Mouse (Mus musculus) liver, embryonic 15.5 days (tissue): ENCODE measurements around the gene Nfia. TPM values are rescaled to one million over a fixed set of nuclear protein-coding genes. Genes with fewer than 3 reads are reported as not detected.

Experiments used
- ATAC-seq: fragments of 200-750 bp; cut with Nextera tagmentation; 2 replicates; pipeline ENCODE4 v1.8.0; 2017; ENCODE audit warnings: moderate number of reproducible peaks, mild to moderate bottlenecking, moderate library complexity; ENCODE audit not compliant: insufficient read depth
- H3K27ac ChIP-seq: fragments of 300-500 bp; sonication (generic); replicated peaks from 2 replicates; pipeline ENCODE4 v1.5.1; 2015; ENCODE audit warnings: mild to moderate bottlenecking, inconsistent platforms
- H3K27me3 ChIP-seq: fragments of 300-500 bp; sonication (generic); 2 replicates; pipeline ENCODE4 v1.6.1; 2015; ENCODE audit warnings: mild to moderate bottlenecking, inconsistent platforms
- H3K36me3 ChIP-seq: fragments of 300-500 bp; sonication (generic); replicated peaks from 2 replicates; pipeline ENCODE4 v1.6.1; 2015; ENCODE audit warnings: moderate library complexity, mild to moderate bottlenecking, inconsistent platforms
- H3K4me1 ChIP-seq: fragments of 300-500 bp; sonication (generic); replicated peaks from 2 replicates; pipeline ENCODE4 v1.6.1; 2015; ENCODE audit warnings: inconsistent platforms
- H3K4me2 ChIP-seq: fragments of 300-500 bp; sonication (generic); 2 replicates; pipeline ENCODE4 v1.6.1; 2015; ENCODE audit warnings: moderate library complexity, mild to moderate bottlenecking, inconsistent platforms
- H3K4me3 ChIP-seq: fragments of 300-500 bp; sonication (generic); replicated peaks from 2 replicates; pipeline ENCODE4 v1.5.1; 2015; ENCODE audit warnings: mild to moderate bottlenecking, inconsistent platforms
- H3K9ac ChIP-seq: fragments of 300-500 bp; sonication (generic); 2 replicates; pipeline ENCODE4 v1.6.1; 2015; ENCODE audit warnings: moderate library complexity, mild to moderate bottlenecking, inconsistent platforms
- H3K9me3 ChIP-seq: fragments of 300-500 bp; sonication (generic); replicated peaks from 2 replicates; pipeline ENCODE4 v1.6.1; 2016; ENCODE audit warnings: inconsistent platforms
- WGBS: fragments of 180-500 bp; shearing (Covaris S2); methylation state at CpG from one replicate; pipeline ENCODE4 v1.1.7; 2015; ENCODE audit warnings: mixed read lengths; ENCODE audit not compliant: insufficient replicate concordance; 5-methylcytosine and 5-hydroxymethylcytosine counted together
- polyA plus RNA-seq: library from polyadenylated mRNA; unstranded; fragments of >200 nt; fragmentation: Nextera tagmentation; extraction: Ambion mirVana; gene quantifications from 2 replicates; pipeline ENCODE4 v1.2.1, GENCODE M21; 2015

Nfia gene
- polyA plus RNA-seq, 1 experiment from 2014 or later: 4.1 TPM

DNA sequence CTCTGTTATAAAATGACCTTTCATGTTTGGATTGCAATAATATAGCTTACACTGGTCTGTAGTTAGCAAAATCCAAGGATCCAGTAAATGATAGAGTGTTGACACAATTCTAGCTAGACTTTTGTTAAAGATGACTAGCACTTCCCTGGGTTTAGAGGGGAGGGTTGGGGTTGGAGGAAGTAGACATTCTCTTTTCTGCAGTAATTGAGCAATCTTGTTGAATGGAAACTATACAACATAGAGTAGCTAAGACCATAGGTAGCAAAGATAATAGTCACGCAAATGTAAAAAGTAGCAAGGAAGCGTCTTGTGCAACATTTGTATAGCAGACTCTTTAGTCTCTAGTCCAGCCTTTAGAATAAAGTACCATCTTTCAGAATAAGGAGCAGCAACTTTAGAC lies 163.8 kb downstream of the Nfia start:
- 73% methylated on average over 2 of the region's 2 CpGs for WGBS
- Histone ChIP-seq H3K27me3 (no peaks in the 10 kb centered on the region), H3K9ac (no peak overlapping the region), H3K27ac (no peak overlapping the region), H3K4me2 (no peak overlapping the region), H3K36me3 (no peaks in the 10 kb centered on the region), H3K9me3 (no peaks in the 10 kb centered on the region), H3K4me3 (no peak overlapping the region), H3K4me1 (no peaks in the 10 kb centered on the region)
- ATAC-seq: no peak

DNA sequence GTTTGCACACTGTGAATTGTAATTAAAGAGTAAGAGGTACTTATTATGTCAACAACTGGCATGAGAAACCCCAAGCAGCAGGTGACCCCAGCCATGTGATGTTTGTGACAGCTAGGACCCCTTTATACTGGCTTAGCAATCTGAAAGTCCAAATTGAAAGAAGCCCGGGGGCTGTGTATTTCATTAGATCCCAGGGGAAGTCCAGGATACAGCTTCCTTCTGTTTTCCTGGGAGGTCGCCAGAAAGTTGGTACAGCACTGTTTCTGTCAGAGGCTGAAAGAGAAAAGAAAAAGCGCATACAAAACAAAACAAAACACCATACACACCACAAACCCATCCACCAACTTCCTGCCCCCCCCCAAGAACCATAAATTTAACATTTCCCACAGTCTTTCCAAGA lies 164.4 kb downstream of the Nfia start:
- no peak for ATAC-seq
- Histone ChIP-seq H3K4me3 (no peak overlapping the region), H3K9me3 (no peaks in the 10 kb centered on the region), H3K4me2 (no peak overlapping the region), H3K4me1 (no peaks in the 10 kb centered on the region), H3K27ac (no peak overlapping the region), H3K9ac (no peak overlapping the region), H3K36me3 (no peaks in the 10 kb centered on the region), H3K27me3 (no peaks in the 10 kb centered on the region)
- whole genome bisulfite sequencing: 37% methylated on average over 3 of the region's 3 CpGs

- H3K4me2 ChIP-seq: no peak overlapping the region
- H3K4me1 ChIP-seq: no peaks in the 10 kb centered on the region
- no peak overlapping the region for H3K4me3 ChIP-seq
- no peak overlapping the region for H3K9ac ChIP-seq
- 59% methylated on average over 4 of the region's 4 CpGs for WGBS
- ATAC-seq: no peak
- no peak overlapping the region for H3K27ac ChIP-seq
- H3K9me3 ChIP-seq: no peaks in the 10 kb centered on the region
- H3K27me3 ChIP-seq: no peaks in the 10 kb centered on the region
- no peaks in the 10 kb centered on the region for H3K36me3 ChIP-seq
Measured at GRCm38 (mm10) chr4:97939492-97939891, 167.0 kb downstream of the Nfia start.

GRCm38 (mm10) chr4:97939920-97940520 lies 167.5 kb downstream of the Nfia start:
- Histone ChIP-seq H3K9ac (no peak overlapping the region), H3K4me3 (no peak overlapping the region), H3K4me2 (no peak overlapping the region), H3K4me1 (no peaks in the 10 kb centered on the region), H3K9me3 (no peaks in the 10 kb centered on the region), H3K27me3 (no peaks in the 10 kb centered on the region), H3K36me3 (no peaks in the 10 kb centered on the region), H3K27ac (no peak overlapping the region)
- ATAC-seq: no peak
- 63% methylated on average over 4 of the region's 4 CpGs for WGBS

DNA sequence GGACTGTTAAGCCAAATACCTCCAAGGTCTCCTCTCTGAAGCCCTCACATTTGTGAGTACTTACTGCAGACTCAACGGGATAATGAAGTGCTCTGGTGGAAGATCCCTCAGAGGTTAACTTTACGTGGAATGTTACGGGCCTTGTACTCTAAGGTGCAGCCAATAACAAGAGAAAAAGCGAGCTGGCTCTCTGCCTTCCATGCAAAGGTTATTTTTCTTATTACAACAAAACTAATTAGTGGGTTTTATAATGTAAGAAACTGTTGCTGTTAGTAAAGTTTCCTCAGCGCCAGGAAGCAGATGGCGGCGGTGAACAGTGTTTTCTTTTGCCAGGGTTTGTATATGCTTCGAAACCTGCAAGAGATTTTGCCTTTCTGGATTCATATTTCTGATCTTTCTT lies 169.1 kb downstream of the Nfia start:
- Histone ChIP-seq H3K4me2 (no peak overlapping the region), H3K36me3 (no peaks in the 10 kb centered on the region), H3K9me3 (no peaks in the 10 kb centered on the region), H3K9ac (no peak overlapping the region), H3K4me3 (no peak overlapping the region), H3K27ac (no peak overlapping the region), H3K27me3 (no peaks in the 10 kb centered on the region), H3K4me1 (no peaks in the 10 kb centered on the region)
- ATAC-seq: no peak
- 72% methylated on average over 8 of the region's 8 CpGs for WGBS

GRCm38 (mm10) chr4:97944309-97944708 lies 171.8 kb downstream of the Nfia start:
- no peak overlapping the region for H3K4me3 ChIP-seq
- no peaks in the 10 kb centered on the region for H3K4me1 ChIP-seq
- ATAC-seq: no peak
- H3K9me3 ChIP-seq: no peaks in the 10 kb centered on the region
- no peak overlapping the region for H3K27ac ChIP-seq
- WGBS: 77% methylated on average over 2 of the region's 2 CpGs
- H3K4me2 ChIP-seq: no peak overlapping the region
- no peaks in the 10 kb centered on the region for H3K36me3 ChIP-seq
- H3K9ac ChIP-seq: no peak overlapping the region
- no peaks in the 10 kb centered on the region for H3K27me3 ChIP-seq

DNA sequence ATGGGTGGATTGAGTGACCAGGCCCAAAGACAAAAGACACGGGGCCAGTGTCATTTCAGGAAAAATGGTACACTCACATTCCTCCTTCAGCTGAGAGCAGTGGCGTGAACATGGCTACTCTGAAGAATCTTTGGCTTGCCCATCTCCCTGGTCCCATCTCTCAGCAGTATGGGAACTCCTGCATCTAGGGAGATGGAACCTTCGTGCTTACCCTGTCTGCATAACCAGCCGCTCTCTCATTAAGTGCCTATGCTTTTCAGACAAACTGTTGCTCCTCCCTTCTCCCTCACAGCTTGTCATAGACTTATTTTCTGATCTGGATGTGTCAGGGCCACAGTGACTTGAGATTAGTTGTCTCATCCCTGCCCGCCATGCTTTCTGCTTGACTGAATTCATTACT lies 174.9 kb downstream of the Nfia start:
- WGBS: 73% methylated on average over 5 of the region's 5 CpGs
- no peak overlapping the region for H3K4me3 ChIP-seq
- no peaks in the 10 kb centered on the region for H3K4me1 ChIP-seq
- H3K27ac ChIP-seq: no peak overlapping the region
- H3K9me3 ChIP-seq: no peaks in the 10 kb centered on the region
- H3K9ac ChIP-seq: no peak overlapping the region
- H3K36me3 ChIP-seq: no peaks in the 10 kb centered on the region
- no peak for ATAC-seq
- no peak overlapping the region for H3K4me2 ChIP-seq
- no peaks in the 10 kb centered on the region for H3K27me3 ChIP-seq

- Histone ChIP-seq H3K4me1 (no peaks in the 10 kb centered on the region), H3K4me2 (no peak overlapping the region), H3K27ac (no peak overlapping the region), H3K36me3 (no peaks in the 10 kb centered on the region), H3K27me3 (no peaks in the 10 kb centered on the region), H3K9me3 (no peaks in the 10 kb centered on the region), H3K4me3 (no peak overlapping the region), H3K9ac (no peak overlapping the region)
- ATAC-seq: no peak
- WGBS: 51% methylated on average over 8 of the region's 8 CpGs
Measured at GRCm38 (mm10) chr4:97948250-97948649, 175.7 kb downstream of the Nfia start.

DNA sequence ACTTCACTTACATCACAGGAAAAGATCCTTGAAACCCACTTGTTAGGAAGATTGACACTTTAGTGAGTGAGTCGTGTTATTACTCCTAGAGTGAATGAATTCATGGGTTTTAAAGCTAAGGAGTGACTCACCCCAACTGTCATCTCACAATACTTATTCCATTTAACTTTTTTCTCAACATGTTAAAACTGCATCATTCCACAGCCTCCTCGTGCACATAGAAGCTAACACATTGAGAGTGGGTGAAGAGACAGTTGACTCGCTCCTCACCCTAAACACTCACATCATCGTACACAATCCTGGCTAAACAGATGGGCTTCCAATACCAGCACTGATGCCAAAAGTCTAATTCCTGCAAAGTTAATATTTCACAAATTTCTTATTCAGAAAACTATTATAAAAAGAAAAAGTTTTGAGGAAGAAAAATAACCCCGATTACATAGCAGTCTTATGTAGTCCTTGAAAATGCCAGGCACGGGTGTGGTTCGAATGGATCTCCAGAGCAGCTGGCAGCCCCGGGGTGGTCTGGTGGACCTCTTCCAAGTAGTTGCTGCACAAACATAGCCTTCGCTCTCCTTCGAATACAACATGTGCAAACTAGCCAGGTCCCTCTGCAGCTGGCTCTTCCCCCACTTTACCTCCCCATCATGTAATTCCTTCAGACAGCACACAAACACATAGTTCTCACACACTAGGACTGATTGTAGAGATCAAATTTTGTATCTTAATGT lies 178.0 kb downstream of the Nfia start:
- Histone ChIP-seq H3K4me3 (no peak overlapping the region), H3K9me3 (no peaks in the 10 kb centered on the region), H3K9ac (no peak overlapping the region), H3K4me2 (no peak overlapping the region), H3K4me1 (no peaks in the 10 kb centered on the region), H3K36me3 (no peaks in the 10 kb centered on the region), H3K27ac (no peak overlapping the region), H3K27me3 (no peaks in the 10 kb centered on the region)
- no peak for ATAC-seq
- WGBS: 74% methylated on average over 10 of the region's 10 CpGs

- Histone ChIP-seq H3K4me2 (no peak overlapping the region), H3K9ac (no peak overlapping the region), H3K4me1 (no peaks in the 10 kb centered on the region), H3K27ac (no peak overlapping the region), H3K27me3 (no peaks in the 10 kb centered on the region), H3K36me3 (no peaks in the 10 kb centered on the region), H3K4me3 (no peak overlapping the region), H3K9me3 (no peaks in the 10 kb centered on the region)
- ATAC-seq: no peak
- 57% methylated on average over 11 of the region's 11 CpGs for WGBS
Measured at GRCm38 (mm10) chr4:97953886-97954285, 181.4 kb downstream of the Nfia start.

GRCm38 (mm10) chr4:97958121-97958520 lies 185.6 kb downstream of the Nfia start:
- Histone ChIP-seq H3K9ac (no peak overlapping the region), H3K27ac (no peak overlapping the region), H3K4me1 (no peaks in the 10 kb centered on the region), H3K4me3 (no peak overlapping the region), H3K27me3 (no peaks in the 10 kb centered on the region), H3K4me2 (no peak overlapping the region), H3K9me3 (no peaks in the 10 kb centered on the region), H3K36me3 (no peaks in the 10 kb centered on the region)
- WGBS: 77% methylated on average over 5 of the region's 5 CpGs
- no peak for ATAC-seq

GRCm38 (mm10) chr4:97962856-97963255 lies 190.3 kb downstream of the Nfia start:
- H3K9me3 ChIP-seq: no peaks in the 10 kb centered on the region
- H3K4me2 ChIP-seq: no peak overlapping the region
- no peak for ATAC-seq
- no peaks in the 10 kb centered on the region for H3K4me1 ChIP-seq
- H3K4me3 ChIP-seq: no peak overlapping the region
- H3K27ac ChIP-seq: no peak overlapping the region
- WGBS: 67% methylated on average over 7 of the region's 7 CpGs
- no peaks in the 10 kb centered on the region for H3K36me3 ChIP-seq
- no peaks in the 10 kb centered on the region for H3K27me3 ChIP-seq
- H3K9ac ChIP-seq: no peak overlapping the region
